Mouse (Mus musculus) hindbrain, embryonic 15.5 days (tissue): ENCODE measurements around the gene Angptl6. TPM values are rescaled to one million over a fixed set of nuclear protein-coding genes. Genes with fewer than 3 reads are reported as not detected.

Source experiments
- ATAC-seq: fragments of 200-750 bp; cut with Nextera tagmentation; 2 replicates; pipeline ENCODE4 v1.8.0; 2017; ENCODE audit warnings: low read depth, moderate number of reproducible peaks, moderate TSS enrichment; ENCODE audit not compliant: low FRiP score
- H3K27ac ChIP-seq: fragments of 300-500 bp; sonication (generic); replicated peaks from 2 replicates; pipeline ENCODE4 v1.5.1; 2015; ENCODE audit warnings: mild to moderate bottlenecking, inconsistent platforms
- H3K27me3 ChIP-seq: fragments of 300-500 bp; sonication (generic); 2 replicates; pipeline ENCODE4 v1.6.1; 2015; ENCODE audit warnings: control low read depth, inconsistent platforms
- H3K36me3 ChIP-seq: fragments of 300-500 bp; sonication (generic); 2 replicates; pipeline ENCODE4 v1.6.1; 2015; ENCODE audit warnings: control low read depth, inconsistent platforms
- H3K4me1 ChIP-seq: fragments of 300-500 bp; sonication (generic); replicated peaks from 2 replicates; pipeline ENCODE4 v1.6.1; 2015; ENCODE audit warnings: control low read depth, inconsistent platforms
- H3K4me2 ChIP-seq: fragments of 300-500 bp; sonication (generic); 2 replicates; pipeline ENCODE4 v1.6.1; 2015; ENCODE audit warnings: moderate library complexity, mild to moderate bottlenecking, inconsistent platforms
- H3K4me3 ChIP-seq: fragments of 300-500 bp; sonication (generic); 2 replicates; pipeline ENCODE4 v1.5.1; 2015; ENCODE audit warnings: mild to moderate bottlenecking, inconsistent platforms
- H3K9ac ChIP-seq: fragments of 300-500 bp; sonication (generic); 2 replicates; pipeline ENCODE4 v1.6.1; 2015; ENCODE audit warnings: inconsistent platforms
- H3K9me3 ChIP-seq: fragments of 300-500 bp; sonication (generic); 2 replicates; pipeline ENCODE4 v1.6.1; 2016; ENCODE audit warnings: control low read depth, inconsistent platforms
- WGBS: fragments of 180-500 bp; shearing (Covaris S2); methylation state at CpG from one replicate; pipeline ENCODE4 v1.1.7; 2015; 5-methylcytosine and 5-hydroxymethylcytosine counted together
- polyA plus RNA-seq: library from polyadenylated mRNA; unstranded; fragments of >200 nt; fragmentation: Nextera tagmentation; extraction: Ambion mirVana; gene quantifications from 2 replicates; pipeline ENCODE4 v1.2.1, GENCODE M21; 2015

The Angptl6 gene
- polyA plus RNA-seq, 1 experiment from 2014 or later = 14.7 TPM

GRCm38 (mm10) chr9:20877118-20878040, 2.1 kb downstream of the Angptl6 start:
- peak; percentile 0; the same call in 1 of the 2 replicates for ATAC-seq
- H3K9ac ChIP-seq = peak overlapping the region; percentile 24; the same call in 1 of the 2 replicates
- H3K9me3 ChIP-seq = no peaks in the 10 kb centered on the region
- H3K27ac ChIP-seq = peak overlapping the region; percentile 92
- H3K36me3 ChIP-seq = no peaks in the 10 kb centered on the region
- H3K27me3 ChIP-seq = no peaks in the 10 kb centered on the region
- H3K4me1 ChIP-seq = peaks cover 14% of the 10 kb centered on the region
- peak overlapping the region; percentile 44 for H3K4me3 ChIP-seq
- 37% methylated on average over 14 of the region's 14 CpGs for WGBS
- H3K4me2 ChIP-seq = peak overlapping the region; percentile 67

GRCm38 (mm10) chr9:20876318-20877117, 3.0 kb downstream of the Angptl6 start:
- 75% methylated on average over 8 of the region's 9 CpGs for WGBS
- Histone ChIP-seq H3K36me3 (no peaks in the 10 kb centered on the region), H3K9ac (no peak overlapping the region), H3K27me3 (no peaks in the 10 kb centered on the region), H3K9me3 (no peaks in the 10 kb centered on the region), H3K27ac (no peak overlapping the region), H3K4me3 (no peak overlapping the region), H3K4me1 (peaks cover 14% of the 10 kb centered on the region), H3K4me2 (no peak overlapping the region)
- no peak for ATAC-seq

- Histone ChIP-seq H3K4me2 (no peak overlapping the region), H3K9me3 (no peaks in the 10 kb centered on the region), H3K36me3 (no peaks in the 10 kb centered on the region), H3K9ac (no peak overlapping the region), H3K27me3 (peaks cover 8% of the 10 kb centered on the region), H3K4me1 (peaks cover 14% of the 10 kb centered on the region), H3K27ac (no peak overlapping the region), H3K4me3 (no peak overlapping the region)
- WGBS = 67% methylated on average over 23 of the region's 23 CpGs
- no peak for ATAC-seq
Observed at GRCm38 (mm10) chr9:20875021-20875790, 4.3 kb downstream of the Angptl6 start.

- WGBS = 93% methylated on average over 12 of the region's 12 CpGs
- no peak overlapping the region for H3K4me3 ChIP-seq
- no peak overlapping the region for H3K9ac ChIP-seq
- no peak for ATAC-seq
- H3K4me1 ChIP-seq = peaks cover 14% of the 10 kb centered on the region
- no peaks in the 10 kb centered on the region for H3K36me3 ChIP-seq
- no peak overlapping the region for H3K4me2 ChIP-seq
- H3K27me3 ChIP-seq = peaks cover 24% of the 10 kb centered on the region
- H3K27ac ChIP-seq = no peak overlapping the region
- no peaks in the 10 kb centered on the region for H3K9me3 ChIP-seq
Observed at GRCm38 (mm10) chr9:20873521-20873920, 6.0 kb downstream of the Angptl6 start.

- Histone ChIP-seq H3K27me3 (peaks cover 29% of the 10 kb centered on the region), H3K9ac (no peak overlapping the region), H3K36me3 (no peaks in the 10 kb centered on the region), H3K4me3 (no peak overlapping the region), H3K9me3 (no peaks in the 10 kb centered on the region), H3K27ac (no peak overlapping the region), H3K4me1 (peaks cover 16% of the 10 kb centered on the region), H3K4me2 (no peak overlapping the region)
- 89% methylated on average over 10 of the region's 10 CpGs for WGBS
- no peak for ATAC-seq
Observed at GRCm38 (mm10) chr9:20872991-20873390, 6.5 kb downstream of the Angptl6 start.

- 75% methylated on average over 12 of the region's 12 CpGs for WGBS
- H3K4me3 ChIP-seq = no peak overlapping the region
- H3K4me1 ChIP-seq = peaks cover 6% of the 10 kb centered on the region; the same call in 1 of the 2 replicates
- H3K36me3 ChIP-seq = no peaks in the 10 kb centered on the region
- no peaks in the 10 kb centered on the region for H3K9me3 ChIP-seq
- no peak for ATAC-seq
- H3K27ac ChIP-seq = no peak overlapping the region
- H3K27me3 ChIP-seq = peaks cover 40% of the 10 kb centered on the region
- no peak overlapping the region for H3K4me2 ChIP-seq
- H3K9ac ChIP-seq = no peak overlapping the region
Observed at GRCm38 (mm10) chr9:20870211-20871173, 9.0 kb downstream of the Angptl6 start.

GRCm38 (mm10) chr9:20869246-20869645, 10.3 kb downstream of the Angptl6 start:
- peaks cover 40% of the 10 kb centered on the region for H3K27me3 ChIP-seq
- no peak for ATAC-seq
- peak overlapping the region; percentile 60 for H3K4me2 ChIP-seq
- no peak overlapping the region for H3K27ac ChIP-seq
- peak overlapping the region; percentile 30; the same call in 1 of the 2 replicates for H3K9ac ChIP-seq
- H3K36me3 ChIP-seq = no peaks in the 10 kb centered on the region
- H3K4me3 ChIP-seq = peak overlapping the region; percentile 43
- WGBS = 5% methylated on average over 19 of the region's 19 CpGs
- H3K9me3 ChIP-seq = no peaks in the 10 kb centered on the region
- H3K4me1 ChIP-seq = peaks cover 6% of the 10 kb centered on the region; the same call in 1 of the 2 replicates

- H3K4me3 ChIP-seq = peak within 1 kb of the TSS; percentile 43
- peak within 1 kb of the TSS; percentile 60 for H3K4me2 ChIP-seq
- peaks cover 40% of the 10 kb centered on the region for H3K27me3 ChIP-seq
- peak; percentile 59; the same call in 1 of the 2 replicates for ATAC-seq
- H3K9ac ChIP-seq = peak within 1 kb of the TSS; percentile 30
- no peaks in the 10 kb centered on the region for H3K9me3 ChIP-seq
- no peak within 1 kb of the TSS for H3K27ac ChIP-seq
- H3K4me1 ChIP-seq = peaks cover 6% of the 10 kb centered on the region; the same call in 1 of the 2 replicates
- no peaks in the 10 kb centered on the region for H3K36me3 ChIP-seq
- WGBS = 7% methylated on average over 51 of the region's 53 CpGs
Observed at GRCm38 (mm10) chr9:20868448-20869001, 11.0 kb downstream of the Angptl6 start, which contains the start of gene A230050P20Rik. TSS of gene A230050P20Rik (plus strand) at chr9:20868642.

- H3K9me3 ChIP-seq = no peaks in the 10 kb centered on the region
- peaks cover 40% of the 10 kb centered on the region for H3K27me3 ChIP-seq
- H3K4me3 ChIP-seq = no peak overlapping the region
- ATAC-seq = no peak
- H3K36me3 ChIP-seq = no peaks in the 10 kb centered on the region
- no peak overlapping the region for H3K4me2 ChIP-seq
- no peak overlapping the region for H3K27ac ChIP-seq
- 58% methylated on average over 3 of the region's 3 CpGs for WGBS
- H3K4me1 ChIP-seq = peaks cover 6% of the 10 kb centered on the region; the same call in 1 of the 2 replicates
- H3K9ac ChIP-seq = no peak overlapping the region
Observed at GRCm38 (mm10) chr9:20866879-20867278, 12.6 kb downstream of the Angptl6 start.

- ATAC-seq = no peak
- no peak overlapping the region for H3K4me2 ChIP-seq
- no peak overlapping the region for H3K27ac ChIP-seq
- H3K27me3 ChIP-seq = peaks cover 4% of the 10 kb centered on the region
- H3K9me3 ChIP-seq = no peaks in the 10 kb centered on the region
- no peaks in the 10 kb centered on the region for H3K4me1 ChIP-seq
- H3K4me3 ChIP-seq = no peak overlapping the region
- no peak overlapping the region for H3K9ac ChIP-seq
- no peaks in the 10 kb centered on the region for H3K36me3 ChIP-seq
- 66% methylated on average over 4 of the region's 4 CpGs for WGBS
Observed at GRCm38 (mm10) chr9:20862225-20862624, 17.3 kb downstream of the Angptl6 start.
